Mouse (Mus musculus): ENCODE measurements around the gene Fbxo2.
"Not testable (repeated sequence)": the region's sequence is repeated elsewhere in the genome, so short reads cannot be mapped to it uniquely, and the experiment has no call there.

Gene Fbxo2

DNA sequence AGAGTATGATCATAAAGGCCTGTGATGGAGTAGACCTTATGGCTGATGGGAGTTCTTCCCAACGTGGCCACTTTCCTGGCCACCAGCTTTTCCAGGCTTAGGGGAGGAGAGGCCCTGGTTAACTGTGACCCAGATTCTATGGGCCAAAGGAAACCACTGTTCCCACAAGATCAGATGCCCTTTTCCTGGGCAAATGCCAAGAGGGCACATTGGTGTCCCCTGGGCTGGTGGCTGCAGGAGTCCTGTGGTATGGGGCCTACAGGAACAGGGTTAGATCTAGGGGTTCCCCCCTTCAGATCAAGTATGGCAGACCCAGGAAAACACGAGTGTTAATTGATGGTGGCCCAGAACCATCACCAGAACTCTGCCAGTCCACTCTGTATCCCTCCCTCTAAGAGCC is 12.7 kb upstream of the Fbxo2 start:
- no peak for DNase-seq

GRCm38 (mm10) chr4:148149540-148149939 is 10.9 kb upstream of the Fbxo2 start:
- no peak for DNase-seq

GRCm38 (mm10) chr4:148150242-148150641 is 10.2 kb upstream of the Fbxo2 start:
- no peak for DNase-seq

DNA sequence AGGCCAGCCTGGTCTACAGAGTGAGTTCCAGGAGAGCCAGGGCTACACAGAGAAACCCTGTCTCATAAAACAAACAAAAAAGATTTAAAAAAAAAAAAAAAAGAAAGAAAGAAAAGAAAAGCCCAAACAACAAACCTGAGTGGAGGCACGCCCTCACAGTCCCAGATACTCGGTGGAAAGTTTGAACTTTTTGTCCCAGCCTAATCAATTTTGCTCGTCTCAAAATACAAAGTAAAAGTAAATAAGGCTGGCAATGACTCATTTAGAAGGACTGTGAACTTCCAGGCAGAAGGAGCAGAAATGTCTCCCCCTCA is 9.5 kb upstream of the Fbxo2 start:
- no peak for DNase-seq

DNA sequence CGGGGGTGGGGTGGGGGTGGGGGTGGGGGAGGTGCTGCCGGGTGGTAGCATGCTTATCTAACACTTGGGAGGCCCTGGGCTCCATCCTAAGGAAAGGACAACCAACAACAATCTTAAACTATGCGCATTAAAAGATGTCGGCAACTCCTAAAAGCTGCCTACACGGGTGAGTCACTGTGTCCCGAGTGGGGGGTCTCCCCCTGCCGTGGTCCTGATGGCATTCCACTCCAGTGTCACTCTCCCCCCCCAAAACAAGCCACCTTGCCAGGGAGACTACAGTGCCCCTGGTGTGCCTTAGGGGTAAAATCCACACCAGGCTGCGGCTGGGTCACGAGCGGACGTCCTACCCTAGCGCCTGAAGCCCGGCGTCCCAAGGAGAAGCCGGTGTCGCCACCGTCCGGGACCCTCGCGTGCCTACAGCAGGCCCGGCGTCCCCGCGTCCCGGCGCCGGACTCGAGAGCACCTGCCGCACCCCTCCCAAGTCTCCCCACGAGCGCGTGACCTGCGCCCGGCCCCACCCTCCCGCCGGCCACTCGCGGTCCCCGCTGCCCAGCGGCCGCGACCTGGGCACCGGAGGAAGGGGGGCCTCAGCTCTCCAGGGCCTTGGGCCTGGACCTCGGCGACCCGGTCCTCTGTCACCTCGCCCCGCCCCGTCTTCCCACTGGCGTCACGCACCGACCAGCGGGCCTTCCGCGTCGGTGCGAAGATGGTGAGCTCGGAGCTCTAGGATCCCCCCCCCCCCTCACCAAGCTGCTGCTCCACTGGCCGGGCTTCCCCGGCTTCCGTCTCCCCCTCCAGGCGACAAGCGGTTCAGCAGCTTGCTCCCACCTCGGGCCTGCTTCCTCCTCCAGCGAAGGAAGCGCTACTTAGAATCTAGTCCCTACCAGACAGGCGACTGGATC is 8.9 kb upstream of the Fbxo2 start, which contains the start of gene Fbxo6:
Gene Fbxo6, minus strand, starts transcription at position 874 of the 902 bp plus-strand sequence.
- DNase-seq, result peak; percentile 91

- DNase-seq, result no peak
Observed at GRCm38 (mm10) chr4:148152547-148152946, 7.9 kb upstream of the Fbxo2 start.

DNA sequence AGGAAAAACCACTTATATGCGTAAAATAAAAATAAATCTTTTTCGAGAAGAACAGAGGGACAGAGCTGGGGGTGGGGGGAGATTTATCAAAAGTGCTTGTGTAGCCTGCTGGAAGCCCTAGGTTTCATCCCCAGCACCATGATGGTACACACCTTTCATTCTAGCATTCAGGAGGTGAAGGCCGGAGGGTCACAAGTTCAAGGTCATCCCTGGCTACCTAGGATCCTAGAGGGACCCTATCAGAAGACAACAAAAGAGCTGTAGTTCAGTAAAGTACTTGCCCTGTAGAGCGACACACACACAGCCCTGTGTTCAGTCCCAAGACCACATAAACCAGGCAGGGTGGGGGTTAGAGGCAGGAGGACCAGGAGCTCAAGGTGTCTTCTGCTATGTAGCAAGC is 6.4 kb upstream of the Fbxo2 start:
- no peak for DNase-seq

DNA sequence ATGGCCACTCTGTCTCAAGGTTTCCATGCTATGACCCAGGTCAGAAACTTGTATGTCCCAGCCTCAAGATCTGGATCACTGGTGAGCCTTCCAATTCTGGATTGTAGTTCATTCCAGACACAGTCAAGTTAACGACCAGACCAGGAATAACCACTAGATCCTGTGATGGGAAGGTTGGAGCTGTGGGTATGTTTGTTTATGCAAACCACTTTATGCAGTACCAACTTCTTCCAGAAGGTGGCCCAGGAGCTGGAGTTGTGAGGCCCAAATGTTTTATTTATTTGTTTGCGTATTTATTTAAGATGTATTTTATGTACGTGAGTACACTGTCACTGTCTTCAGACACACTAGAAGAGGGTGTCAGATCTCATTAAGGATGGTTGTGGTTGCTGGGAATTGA is 5.4 kb upstream of the Fbxo2 start:
- DNase-seq, result peak; percentile 69

GRCm38 (mm10) chr4:148158436-148159348 is 1.7 kb upstream of the Fbxo2 start:
- DNase-seq, result peak; percentile 45

DNA sequence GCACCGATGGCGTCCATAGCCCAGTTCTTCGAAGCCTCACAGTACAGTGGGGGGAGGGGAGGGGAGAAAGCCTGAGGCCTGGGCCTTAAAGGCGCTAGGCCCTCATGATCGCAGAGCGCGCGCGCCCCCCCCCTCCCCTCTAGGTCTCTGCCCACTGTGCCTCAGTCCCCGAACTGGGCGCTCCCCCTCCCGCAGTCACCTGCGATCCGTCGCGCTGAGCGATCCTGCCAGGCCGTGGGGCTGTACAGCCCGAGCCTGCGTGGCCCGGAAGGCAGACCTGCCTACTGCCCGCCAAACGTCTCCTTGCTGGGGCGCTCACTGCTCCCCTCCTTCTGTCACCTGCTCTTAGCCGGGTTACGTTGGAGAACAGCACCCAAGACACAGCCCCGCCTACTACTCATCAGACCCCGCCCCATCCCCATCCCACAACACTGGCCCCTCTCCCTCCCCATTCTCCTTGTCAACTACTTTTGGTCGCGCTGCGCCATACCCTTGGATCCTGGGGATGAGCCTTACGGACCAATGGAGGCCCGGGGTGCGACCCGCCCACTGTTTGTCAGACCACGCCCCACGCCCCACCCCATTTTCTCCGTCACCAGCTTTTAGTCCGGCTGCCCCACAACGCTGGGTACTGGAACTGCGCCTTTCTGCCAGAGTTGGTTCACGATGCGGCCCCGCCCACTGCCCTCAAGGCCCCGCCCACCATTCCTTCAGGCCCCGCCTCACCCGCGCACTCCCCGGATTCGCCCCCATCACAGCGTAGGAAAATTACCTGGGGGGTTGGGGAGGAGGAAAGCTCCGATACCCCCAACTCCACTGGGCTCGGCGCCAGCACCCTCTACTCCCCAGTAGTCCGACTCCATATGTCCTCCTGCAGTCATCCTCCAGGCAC is 631 bp upstream of the Fbxo2 start:
- peak; percentile 95 for DNase-seq

DNA sequence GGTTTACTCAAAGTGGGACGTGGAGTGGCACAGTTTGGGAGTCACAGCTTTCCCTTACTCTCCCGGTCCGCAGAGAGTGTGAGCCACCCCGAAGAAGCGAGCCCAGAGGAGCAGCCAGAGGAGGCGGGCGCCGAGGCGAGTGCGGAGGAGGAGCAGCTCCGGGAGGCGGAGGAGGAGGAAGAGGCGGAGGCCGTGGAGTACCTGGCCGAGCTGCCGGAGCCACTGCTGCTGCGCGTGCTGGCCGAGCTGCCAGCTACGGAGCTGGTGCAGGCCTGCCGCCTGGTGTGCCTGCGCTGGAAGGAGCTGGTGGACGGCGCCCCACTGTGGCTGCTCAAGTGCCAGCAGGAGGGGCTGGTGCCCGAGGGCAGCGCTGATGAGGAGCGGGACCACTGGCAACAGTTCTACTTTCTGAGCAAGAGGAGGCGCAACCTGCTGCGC is 3.6 kb downstream of the Fbxo2 start:
- peak; percentile 88 for DNase-seq

DNA sequence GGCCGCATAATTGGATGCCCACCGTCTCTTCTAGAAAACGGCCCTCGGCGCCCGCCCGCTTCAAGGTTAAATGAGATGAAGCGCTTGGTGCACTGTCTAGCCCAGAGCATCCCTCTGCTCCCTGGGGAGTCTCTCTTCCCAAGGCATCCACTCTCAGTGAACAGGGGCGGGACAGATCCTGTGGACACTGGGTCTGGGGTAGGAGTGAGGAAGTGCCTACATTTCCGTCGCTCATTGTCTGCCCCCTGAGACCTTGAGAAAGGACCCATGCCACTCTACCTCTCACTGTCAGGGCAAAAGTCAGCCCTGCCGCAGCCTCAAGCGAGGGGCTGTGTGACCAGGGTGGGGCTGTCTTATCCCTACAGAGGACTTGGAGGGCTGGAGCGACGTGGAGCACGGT is 4.0 kb downstream of the Fbxo2 start:
- DNase-seq, result no peak

DNA sequence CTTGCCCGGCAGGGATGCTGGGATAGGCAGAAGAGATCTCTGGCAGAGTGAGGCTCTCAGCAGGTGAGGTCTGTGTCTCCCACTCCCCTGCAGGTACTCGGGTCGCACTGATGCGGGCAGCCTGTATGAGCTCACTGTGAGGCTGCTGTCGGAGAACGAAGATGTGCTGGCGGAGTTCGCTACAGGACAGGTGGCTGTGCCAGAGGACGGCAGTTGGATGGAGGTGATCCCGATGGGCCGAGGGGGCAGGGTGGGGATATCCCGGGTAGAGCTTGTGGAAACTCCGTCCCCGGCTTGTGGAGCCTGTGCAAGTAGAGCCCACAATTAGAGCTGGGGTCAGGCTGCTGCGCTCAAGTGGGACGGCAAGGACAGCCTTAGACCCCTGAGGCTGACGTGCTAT is 5.1 kb downstream of the Fbxo2 start:
- no peak for DNase-seq

- DNase-seq, result no peak
Observed at GRCm38 (mm10) chr4:148166431-148166830, 6.0 kb downstream of the Fbxo2 start.

DNA sequence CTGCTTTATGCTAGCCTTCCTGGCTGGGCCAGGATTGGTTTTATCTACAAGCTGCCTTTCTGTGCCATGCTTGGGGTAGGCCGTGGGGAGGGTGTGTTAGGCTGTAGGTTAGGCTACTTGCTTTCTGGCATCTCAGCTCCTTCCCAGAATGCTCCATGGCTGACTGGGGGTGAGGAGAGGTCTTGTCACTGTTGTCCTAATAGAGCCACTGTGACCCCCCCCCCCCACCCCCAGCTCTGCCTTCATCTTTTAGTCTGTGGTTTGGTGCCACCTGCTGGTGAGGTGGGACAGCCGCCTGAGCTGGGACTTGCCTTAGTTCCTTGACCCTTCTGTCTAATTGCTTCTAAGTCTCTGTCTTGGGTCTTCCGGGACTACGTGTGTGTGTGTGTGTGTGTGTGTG is 6.6 kb downstream of the Fbxo2 start:
- DNase-seq, result peak; percentile 90

DNA sequence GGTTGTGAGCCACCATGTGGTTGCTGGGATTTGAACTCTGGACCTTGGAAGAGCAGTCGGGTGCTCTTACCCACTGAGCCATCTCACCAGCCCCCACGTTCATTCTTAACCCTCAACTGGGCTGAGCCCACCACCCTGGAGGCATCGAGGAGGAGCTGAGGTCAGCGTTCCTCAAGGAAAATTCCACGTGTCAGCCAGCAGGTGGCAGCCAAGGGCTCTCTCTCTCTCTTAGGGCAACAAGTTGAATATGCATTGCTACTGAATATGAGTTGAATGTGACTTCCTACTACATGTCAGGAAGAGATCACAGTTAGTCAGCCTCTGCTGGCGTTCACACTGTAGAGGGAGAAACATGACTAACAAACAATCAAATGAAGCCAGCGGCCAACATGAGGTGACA is 7.9 kb downstream of the Fbxo2 start:
- DNase-seq, result peak; percentile 87

GRCm38 (mm10) chr4:148169586-148169985 is 9.2 kb downstream of the Fbxo2 start:
- DNase-seq, result no peak

DNA sequence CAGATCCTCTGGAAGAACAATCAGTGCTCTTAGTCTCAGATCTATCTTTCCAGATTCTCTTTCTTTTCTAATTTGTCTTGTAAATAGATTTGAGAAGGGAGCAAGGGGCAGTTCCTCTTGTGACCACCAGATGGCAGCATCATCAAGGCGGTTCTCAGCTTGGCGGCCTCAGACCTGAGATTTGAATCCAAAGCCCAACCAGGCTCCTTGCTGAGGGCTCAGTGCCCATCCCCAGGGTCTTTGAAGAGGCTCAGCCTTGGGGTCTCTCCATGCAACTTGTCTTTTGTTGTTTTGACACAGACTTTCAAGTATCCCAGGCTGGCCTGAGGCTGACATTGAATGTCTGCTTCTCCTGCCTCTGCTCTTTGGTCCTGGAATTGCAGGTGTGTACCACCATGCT is 10.4 kb downstream of the Fbxo2 start:
- DNase-seq, result peak; percentile 64

GRCm38 (mm10) chr4:148171261-148171660 is 10.8 kb downstream of the Fbxo2 start:
- DNase-seq, result no peak

GRCm38 (mm10) chr4:148173811-148174494 is 13.5 kb downstream of the Fbxo2 start:
- no peak for DNase-seq

DNA sequence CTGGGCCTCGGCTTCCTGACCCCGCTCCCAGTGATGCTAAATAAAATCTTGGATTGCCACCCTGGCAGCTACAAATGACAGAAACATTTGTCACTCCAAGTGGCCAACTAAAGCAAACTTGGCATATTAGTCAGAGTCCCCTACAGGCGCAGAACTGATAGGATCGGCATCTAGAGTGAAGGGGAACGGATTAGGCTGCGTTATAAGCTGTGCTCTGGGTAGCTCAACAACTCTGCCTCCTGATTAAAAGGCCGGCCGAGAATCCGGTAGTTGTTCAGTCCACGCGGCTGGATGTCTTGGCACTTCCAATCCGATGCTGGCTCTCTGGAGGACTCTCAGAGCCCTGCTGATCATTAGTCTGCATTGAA is 14.1 kb downstream of the Fbxo2 start:
- DNase-seq, result no peak

- not testable (repeated sequence) for DNase-seq
Observed at GRCm38 (mm10) chr4:148176603-148177002, 16.2 kb downstream of the Fbxo2 start.

Data from thymus, postnatal 4 days (tissue).